Mouse (Mus musculus) ES-E14 (cell line): ENCODE results near the gene Naa30.

Experiments used
- CHD2 ChIP-seq: IDR thresholded peaks from 2 replicates; pipeline ENCODE4 v1.6.1; 2014; ENCODE audit warnings: mild to moderate bottlenecking, low read depth, low read length, inconsistent platforms
- ZC3H11A ChIP-seq: IDR thresholded peaks from 2 replicates; pipeline ENCODE4 v1.6.1; 2012; ENCODE audit warnings: low read depth, mild to moderate bottlenecking, inconsistent platforms, low read length, borderline replicate concordance

DNA sequence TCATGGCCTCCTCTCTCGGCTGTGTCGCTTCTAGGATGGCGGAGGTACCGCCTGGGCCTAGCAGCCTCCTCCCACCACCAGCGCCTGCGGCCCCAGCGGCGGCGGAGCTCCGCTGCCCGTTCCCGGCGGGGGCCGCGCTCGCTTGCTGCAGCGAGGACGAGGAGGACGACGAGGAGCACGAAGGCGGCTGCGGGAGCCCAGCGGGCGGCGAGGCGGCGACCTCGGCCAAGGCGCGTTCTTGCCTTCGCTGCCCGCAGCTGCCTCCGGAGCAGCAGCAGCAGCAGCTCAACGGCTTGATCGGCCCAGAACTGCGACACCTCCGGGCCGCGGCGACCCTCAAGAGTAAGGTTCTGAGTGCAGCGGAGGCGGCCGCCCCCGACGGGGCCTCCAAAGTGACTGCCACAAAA is 559 bp downstream of the Naa30 start:
- TF ChIP-seq ZC3H11A (no peak), CHD2 (no peak)
